Mouse (Mus musculus): ENCODE results near the gene Siah1a. TPM values are rescaled to one million over a fixed set of nuclear protein-coding genes. Genes with fewer than 3 reads are reported as not detected.

The Siah1a gene
- polyA plus RNA-seq, 1 experiment from 2014 or later = 20.3 TPM

DNA sequence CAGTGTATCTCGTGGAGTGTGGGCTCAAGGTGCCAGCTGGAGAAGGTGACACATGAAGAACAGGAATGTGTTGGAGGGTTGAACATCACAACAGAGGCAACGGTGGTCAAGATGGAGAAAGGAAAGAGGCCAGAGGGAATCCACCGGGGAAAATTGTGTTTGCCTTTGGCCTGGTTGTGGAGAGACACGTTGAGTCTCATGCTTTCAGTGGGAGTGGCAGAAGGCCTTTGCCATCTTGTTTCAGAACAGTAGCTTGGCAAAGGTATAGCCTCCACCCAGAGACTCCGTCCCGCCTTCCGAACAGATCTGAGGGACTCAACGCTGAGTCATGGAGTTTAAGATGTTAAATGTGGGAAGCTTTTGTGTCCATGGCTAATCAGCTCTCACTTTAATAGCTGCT, 19.9 kb upstream of the Siah1a start:
- H3K4me3 ChIP-seq = no peak overlapping the region
- no peak overlapping the region for H3K9ac ChIP-seq
- no peak overlapping the region for H3K27ac ChIP-seq
- no peaks in the 10 kb centered on the region for H3K9me3 ChIP-seq (replicated peaks)
- peaks cover 14% of the 10 kb centered on the region for H3K4me1 ChIP-seq
- no peak for ATAC-seq
- peaks cover 38% of the 10 kb centered on the region for H3K27me3 ChIP-seq (replicated peaks)
- WGBS (ENCODE audit: insufficient replicate concordance) = 87% methylated on average over 8 of the region's 8 CpGs
- H3K36me3 ChIP-seq = no peaks in the 10 kb centered on the region
- no peak overlapping the region for H3K4me2 ChIP-seq

GRCm38 (mm10) chr8:86765155-86765554, 19.4 kb upstream of the Siah1a start:
- peaks cover 39% of the 10 kb centered on the region for H3K27me3 ChIP-seq (replicated peaks)
- H3K4me3 ChIP-seq = no peak overlapping the region
- no peaks in the 10 kb centered on the region for H3K9me3 ChIP-seq (replicated peaks)
- H3K4me1 ChIP-seq = peaks cover 17% of the 10 kb centered on the region
- H3K27ac ChIP-seq = no peak overlapping the region
- ATAC-seq = peak; percentile 82
- WGBS (ENCODE audit: insufficient replicate concordance) = 60% methylated on average over 10 of the region's 10 CpGs
- no peaks in the 10 kb centered on the region for H3K36me3 ChIP-seq
- no peak overlapping the region for H3K9ac ChIP-seq
- peak overlapping the region; percentile 31 for H3K4me2 ChIP-seq

DNA sequence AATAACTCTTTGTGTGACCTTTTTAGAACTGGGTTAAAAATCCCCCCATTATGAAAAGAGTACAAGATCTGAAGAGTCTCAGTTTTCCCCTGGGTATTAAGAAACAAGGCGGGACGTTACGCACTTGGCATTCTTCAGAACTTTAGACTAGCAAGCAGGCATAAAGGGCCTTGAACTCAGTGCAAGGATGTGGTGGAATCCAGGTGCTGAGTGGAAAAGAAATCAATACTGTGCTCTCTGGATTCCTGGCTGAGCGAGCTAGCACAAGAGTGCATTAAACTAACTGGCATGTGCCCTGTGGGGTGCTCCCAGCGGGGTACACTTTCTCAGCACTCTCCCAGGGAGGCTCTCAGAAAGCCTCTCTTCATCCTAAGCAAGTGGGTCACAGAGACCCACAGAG, 17.1 kb upstream of the Siah1a start:
- Histone ChIP-seq H3K4me3 (no peak overlapping the region), H3K36me3 (no peaks in the 10 kb centered on the region), H3K27me3 (replicated peaks) (peaks cover 39% of the 10 kb centered on the region), H3K27ac (no peak overlapping the region), H3K9me3 (replicated peaks) (no peaks in the 10 kb centered on the region), H3K4me1 (peaks cover 36% of the 10 kb centered on the region), H3K4me2 (no peak overlapping the region), H3K9ac (no peak overlapping the region)
- 67% methylated on average over 5 of the region's 5 CpGs for WGBS (ENCODE audit: insufficient replicate concordance)
- no peak for ATAC-seq

DNA sequence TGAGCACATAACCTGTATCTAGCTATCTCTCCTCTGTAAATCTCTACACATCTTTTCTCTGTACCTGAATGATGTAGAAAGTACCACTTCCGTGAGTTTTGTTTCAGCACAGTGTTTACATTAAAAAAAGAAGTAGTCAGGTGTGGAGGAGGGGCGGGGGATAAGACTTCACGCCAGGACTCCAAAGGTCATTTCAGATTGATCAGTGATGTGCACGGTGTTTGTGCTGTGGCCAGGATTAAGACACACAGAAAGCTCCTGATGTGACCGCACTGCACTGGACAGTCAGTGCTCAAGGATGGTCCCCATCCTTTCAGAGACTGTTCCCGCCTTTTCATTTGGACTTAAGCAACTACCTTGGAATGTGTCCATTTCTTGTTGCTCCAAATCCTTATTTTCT, 15.0 kb upstream of the Siah1a start:
- Histone ChIP-seq H3K27me3 (replicated peaks) (peaks cover 36% of the 10 kb centered on the region), H3K9me3 (replicated peaks) (no peaks in the 10 kb centered on the region), H3K36me3 (no peaks in the 10 kb centered on the region), H3K4me2 (no peak overlapping the region), H3K27ac (no peak overlapping the region), H3K4me1 (peaks cover 40% of the 10 kb centered on the region), H3K4me3 (no peak overlapping the region), H3K9ac (no peak overlapping the region)
- 66% methylated on average over 6 of the region's 6 CpGs for WGBS (ENCODE audit: insufficient replicate concordance)
- ATAC-seq = no peak

- H3K9ac ChIP-seq = no peak overlapping the region
- H3K27ac ChIP-seq = peak overlapping the region; percentile 73
- peaks cover 27% of the 10 kb centered on the region for H3K4me1 ChIP-seq
- peaks cover 30% of the 10 kb centered on the region for H3K27me3 ChIP-seq (replicated peaks)
- WGBS (ENCODE audit: insufficient replicate concordance) = 14% methylated on average over 4 of the region's 4 CpGs
- H3K4me2 ChIP-seq = peak overlapping the region; percentile 17; the same call in 1 of the 2 replicates
- peak; percentile 91 for ATAC-seq
- H3K4me3 ChIP-seq = no peak overlapping the region
- no peaks in the 10 kb centered on the region for H3K36me3 ChIP-seq
- no peaks in the 10 kb centered on the region for H3K9me3 ChIP-seq (replicated peaks)
These were observed 13.4 kb upstream of the Siah1a start for GRCm38 (mm10) chr8:86759090-86759491.

DNA sequence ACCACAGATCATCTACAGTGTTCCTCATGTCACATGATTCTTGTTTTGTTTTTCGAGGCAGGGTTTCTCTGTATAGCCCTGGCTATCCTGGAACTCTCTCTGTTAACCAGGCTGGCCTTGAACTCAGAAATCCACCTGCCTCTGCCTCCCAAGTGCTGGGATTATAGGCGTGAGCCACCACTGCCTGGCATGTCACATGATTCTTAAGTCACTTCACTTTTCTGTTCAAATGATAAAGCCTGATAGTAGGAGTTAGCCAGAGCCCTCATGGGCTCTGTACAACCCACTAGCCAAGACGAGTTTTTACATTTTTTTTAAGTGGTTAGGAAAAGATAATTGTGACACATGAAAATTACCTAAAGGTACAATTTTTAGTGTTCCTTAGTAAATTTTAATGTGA, 12.9 kb upstream of the Siah1a start:
- Histone ChIP-seq H3K27me3 (replicated peaks) (peaks cover 29% of the 10 kb centered on the region), H3K9ac (no peak overlapping the region), H3K36me3 (no peaks in the 10 kb centered on the region), H3K4me2 (no peak overlapping the region), H3K9me3 (replicated peaks) (no peaks in the 10 kb centered on the region), H3K4me3 (no peak overlapping the region), H3K4me1 (peaks cover 27% of the 10 kb centered on the region), H3K27ac (peak overlapping the region; percentile 73)
- ATAC-seq = peak; percentile 66; the same call in 1 of the 2 replicates
- 40% methylated on average over 3 of the region's 3 CpGs for WGBS (ENCODE audit: insufficient replicate concordance)

DNA sequence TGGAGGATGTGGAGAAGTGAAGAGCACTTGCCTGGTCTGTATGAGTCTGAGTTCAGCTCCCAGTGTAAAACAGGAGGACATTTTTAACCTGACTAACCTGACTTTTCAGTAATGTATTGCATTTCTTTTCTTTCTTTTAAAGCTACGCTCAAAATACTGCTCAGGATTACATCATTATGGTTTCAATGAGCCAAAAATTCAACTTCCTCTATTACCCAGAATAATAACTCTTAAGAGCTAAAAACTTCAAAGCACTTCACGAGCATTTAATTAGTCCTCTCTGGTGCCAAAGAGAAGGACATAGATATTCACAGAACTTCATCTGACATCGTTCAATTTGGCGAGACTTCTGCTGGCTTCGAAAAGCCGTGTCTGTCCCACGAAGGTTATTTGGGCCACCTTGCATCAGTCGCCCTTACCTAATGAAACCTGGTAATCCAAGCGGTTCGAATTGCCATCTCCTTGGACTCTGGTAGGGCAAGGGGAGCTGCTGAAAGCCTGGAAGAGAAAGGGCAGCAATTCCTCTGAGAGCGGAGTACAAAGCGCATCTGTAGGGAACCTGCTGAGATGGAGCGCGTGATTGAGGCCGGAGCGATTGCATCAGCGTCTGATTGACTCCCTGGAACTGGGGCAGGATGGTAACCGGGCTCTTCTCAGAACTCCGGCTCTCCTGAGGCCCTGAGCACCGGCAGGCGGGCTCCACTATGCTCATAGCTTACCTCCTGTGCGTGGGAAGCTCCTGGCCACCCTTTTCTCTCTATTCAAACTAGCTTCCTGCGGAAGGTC, 11.4 kb upstream of the Siah1a start:
- Histone ChIP-seq H3K4me1 (peaks cover 27% of the 10 kb centered on the region), H3K9ac (no peak overlapping the region), H3K9me3 (replicated peaks) (no peaks in the 10 kb centered on the region), H3K27ac (no peak overlapping the region), H3K27me3 (replicated peaks) (peaks cover 18% of the 10 kb centered on the region; the same call in 1 of the 2 replicates), H3K4me2 (peak overlapping the region; percentile 26; the same call in 1 of the 2 replicates), H3K4me3 (no peak overlapping the region), H3K36me3 (no peaks in the 10 kb centered on the region)
- WGBS (ENCODE audit: insufficient replicate concordance) = 41% methylated on average over 23 of the region's 23 CpGs
- ATAC-seq = no peak

DNA sequence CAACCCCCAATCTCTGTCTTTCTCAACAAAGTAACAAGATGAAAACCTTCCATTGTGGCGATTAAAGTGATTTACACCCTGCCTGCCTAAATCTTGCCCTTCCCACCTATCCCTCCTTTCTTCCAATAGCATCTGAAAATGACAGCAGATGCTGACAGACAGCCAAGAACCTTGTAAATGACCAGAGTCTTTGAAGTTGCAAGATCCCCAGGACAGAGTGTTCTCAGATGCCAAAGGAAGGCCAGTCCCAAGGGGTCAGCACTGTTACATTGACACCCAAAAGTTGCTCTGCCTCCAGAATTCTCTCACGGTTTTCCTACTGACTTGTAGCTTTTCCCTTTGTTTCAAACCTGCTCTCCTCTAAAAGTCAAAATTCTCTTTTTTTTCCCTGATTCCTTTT, 4.1 kb upstream of the Siah1a start:
- Histone ChIP-seq H3K4me1 (peaks cover 11% of the 10 kb centered on the region), H3K9ac (no peak overlapping the region), H3K36me3 (no peaks in the 10 kb centered on the region), H3K27ac (no peak overlapping the region), H3K27me3 (replicated peaks) (peaks cover 22% of the 10 kb centered on the region), H3K4me3 (no peak overlapping the region), H3K4me2 (no peak overlapping the region), H3K9me3 (replicated peaks) (no peaks in the 10 kb centered on the region)
- no peak for ATAC-seq
- WGBS (ENCODE audit: insufficient replicate concordance) = 48% methylated on average over 2 of the region's 2 CpGs

DNA sequence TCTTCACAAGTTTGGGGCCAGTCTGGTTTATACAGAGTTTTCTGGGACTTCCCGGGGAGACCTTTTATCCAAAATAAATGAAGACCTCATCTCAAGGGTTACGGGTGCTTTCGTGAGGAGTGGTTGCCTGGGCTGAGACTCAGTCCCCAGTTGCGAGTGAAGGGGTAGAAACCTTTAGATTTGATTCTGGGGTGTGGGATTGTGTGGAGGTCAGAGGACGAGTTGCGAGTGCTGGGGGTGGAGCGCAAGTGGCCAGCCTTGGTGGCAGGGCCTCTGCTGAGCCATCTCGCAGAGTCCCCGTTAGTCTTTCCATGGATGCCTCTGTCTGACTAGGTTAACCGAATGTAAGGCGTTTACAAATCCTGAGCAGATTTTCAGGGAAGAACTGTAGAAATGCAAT, 777 bp upstream of the Siah1a start:
- 5% methylated on average over 11 of the region's 11 CpGs for WGBS (ENCODE audit: insufficient replicate concordance)
- Histone ChIP-seq H3K9ac (peak overlapping the region; percentile 99), H3K27ac (peak overlapping the region; percentile 97), H3K9me3 (replicated peaks) (no peaks in the 10 kb centered on the region), H3K27me3 (replicated peaks) (peaks cover 7% of the 10 kb centered on the region), H3K4me2 (peak overlapping the region; percentile 81), H3K4me1 (peaks cover 42% of the 10 kb centered on the region), H3K4me3 (peak overlapping the region; percentile 96), H3K36me3 (no peaks in the 10 kb centered on the region)
- ATAC-seq = peak; percentile 17; the same call in 1 of the 2 replicates

- Histone ChIP-seq H3K4me3 (peak overlapping the region; percentile 96), H3K4me2 (peak overlapping the region; percentile 81), H3K9ac (peak overlapping the region; percentile 99), H3K4me1 (peaks cover 47% of the 10 kb centered on the region), H3K27ac (peak overlapping the region; percentile 97), H3K27me3 (replicated peaks) (peaks cover 3% of the 10 kb centered on the region; the same call in 1 of the 2 replicates), H3K9me3 (replicated peaks) (no peaks in the 10 kb centered on the region), H3K36me3 (no peaks in the 10 kb centered on the region)
- peak; percentile 85 for ATAC-seq
- under 1% methylated on average over 61 of the region's 70 CpGs for WGBS (ENCODE audit: insufficient replicate concordance)
These were observed 254 bp upstream of the Siah1a start for GRCm38 (mm10) chr8:86745935-86746441.

- peak overlapping the region; percentile 96 for H3K4me3 ChIP-seq
- H3K27ac ChIP-seq = peak overlapping the region; percentile 97
- ATAC-seq = no peak
- no peaks in the 10 kb centered on the region for H3K36me3 ChIP-seq
- H3K4me1 ChIP-seq = peaks cover 59% of the 10 kb centered on the region
- peak overlapping the region; percentile 99 for H3K9ac ChIP-seq
- 5% methylated on average over 18 of the region's 18 CpGs for WGBS (ENCODE audit: insufficient replicate concordance)
- peak overlapping the region; percentile 81 for H3K4me2 ChIP-seq
- H3K27me3 ChIP-seq (replicated peaks) = peaks cover under 1% of the 10 kb centered on the region; the same call in 1 of the 2 replicates
- no peaks in the 10 kb centered on the region for H3K9me3 ChIP-seq (replicated peaks)
These were observed 1.2 kb downstream of the Siah1a start for GRCm38 (mm10) chr8:86744313-86745220.

Measured in liver, embryonic 12.5 days (tissue).